Mouse (Mus musculus) intestine, embryonic 15.5 days (tissue): ENCODE measurements around the gene Galp. TPM values are rescaled to one million over a fixed set of nuclear protein-coding genes. Genes with fewer than 3 reads are reported as not detected.

Source experiments
- ATAC-seq: fragments of 200-750 bp; cut with Nextera tagmentation; 2 replicates; pipeline ENCODE4 v1.8.0; 2017; ENCODE audit warnings: moderate TSS enrichment, moderate library complexity
- H3K27ac ChIP-seq: fragments of 300-500 bp; sonication (generic); 2 replicates; pipeline ENCODE4 v1.5.1; 2015; ENCODE audit warnings: mild to moderate bottlenecking, inconsistent platforms
- H3K27me3 ChIP-seq: fragments of 300-500 bp; sonication (generic); replicated peaks from 2 replicates; pipeline ENCODE4 v1.6.1; 2015; ENCODE audit warnings: inconsistent platforms
- H3K36me3 ChIP-seq: fragments of 300-500 bp; sonication (generic); 2 replicates; pipeline ENCODE4 v1.6.1; 2015; ENCODE audit warnings: inconsistent platforms
- H3K4me1 ChIP-seq: fragments of 300-500 bp; sonication (generic); replicated peaks from 2 replicates; pipeline ENCODE4 v1.6.1; 2015; ENCODE audit warnings: inconsistent platforms
- H3K4me2 ChIP-seq: fragments of 300-500 bp; sonication (generic); replicated peaks from 2 replicates; pipeline ENCODE4 v1.6.1; 2015; ENCODE audit warnings: mild to moderate bottlenecking, inconsistent platforms
- H3K4me3 ChIP-seq: fragments of 300-500 bp; sonication (generic); replicated peaks from 2 replicates; pipeline ENCODE4 v1.5.1; 2015; ENCODE audit warnings: inconsistent platforms
- H3K9ac ChIP-seq: fragments of 300-500 bp; sonication (generic); 2 replicates; pipeline ENCODE4 v1.6.1; 2015; ENCODE audit warnings: inconsistent platforms
- H3K9me3 ChIP-seq: fragments of 300-500 bp; sonication (generic); 2 replicates; pipeline ENCODE4 v1.6.1; 2016; ENCODE audit warnings: inconsistent platforms
- WGBS: fragments of 180-500 bp; shearing (Covaris S2); methylation state at CpG from one replicate; pipeline ENCODE4 v1.1.7; 2015; 5-methylcytosine and 5-hydroxymethylcytosine counted together
- polyA plus RNA-seq: library from polyadenylated mRNA; unstranded; fragments of >200 nt; fragmentation: Nextera tagmentation; extraction: Ambion mirVana; gene quantifications from 2 replicates; pipeline ENCODE4 v1.2.1, GENCODE M21; 2015

Galp gene
- polyA plus RNA-seq: not detected in 2 replicates

GRCm38 (mm10) chr7:6196790-6197189, at the start of gene Galp:
Gene Galp (plus strand): TSS chr7:6197090.
- no peak for ATAC-seq
- WGBS: 54% methylated on average over 3 of the region's 3 CpGs

GRCm38 (mm10) chr7:6147688-6148087, 49.2 kb upstream of the Galp start:
- Histone ChIP-seq H3K4me2 (no peak overlapping the region), H3K27me3 (no peaks in the 10 kb centered on the region), H3K36me3 (no peaks in the 10 kb centered on the region), H3K4me1 (peaks cover 35% of the 10 kb centered on the region), H3K4me3 (no peak overlapping the region), H3K27ac (0 out of 2 replicates have a peak overlapping the region, but pooled peaks have one; percentile 7), H3K9me3 (no peaks in the 10 kb centered on the region), H3K9ac (no peak overlapping the region)
- ATAC-seq: peak; percentile 60
- WGBS: 59% methylated on average over 5 of the region's 5 CpGs

More at GRCm38 (mm10) chr7:6196790-6197189, at the start of gene Galp:
- Histone ChIP-seq H3K4me2 (no peak within 1 kb of the TSS), H3K27me3 (no peaks in the 10 kb centered on the region), H3K4me3 (no peak within 1 kb of the TSS), H3K4me1 (no peaks in the 10 kb centered on the region), H3K9me3 (no peaks in the 10 kb centered on the region), H3K9ac (no peak within 1 kb of the TSS), H3K27ac (no peak within 1 kb of the TSS), H3K36me3 (no peaks in the 10 kb centered on the region)

GRCm38 (mm10) chr7:6151266-6151665, 45.6 kb upstream of the Galp start:
- Histone ChIP-seq H3K27me3 (no peaks in the 10 kb centered on the region), H3K9ac (no peak overlapping the region), H3K4me2 (no peak overlapping the region), H3K36me3 (no peaks in the 10 kb centered on the region), H3K27ac (no peak overlapping the region), H3K4me3 (no peak overlapping the region), H3K9me3 (no peaks in the 10 kb centered on the region), H3K4me1 (peaks cover 44% of the 10 kb centered on the region)
- 83% methylated on average over 1 of the region's 1 CpGs for WGBS
- ATAC-seq: no peak

GRCm38 (mm10) chr7:6152036-6152435, 44.9 kb upstream of the Galp start:
- no peak overlapping the region for H3K4me2 ChIP-seq
- H3K9ac ChIP-seq: no peak overlapping the region
- H3K27ac ChIP-seq: no peak overlapping the region
- H3K9me3 ChIP-seq: no peaks in the 10 kb centered on the region
- H3K4me3 ChIP-seq: no peak overlapping the region
- H3K36me3 ChIP-seq: no peaks in the 10 kb centered on the region
- 96% methylated on average over 3 of the region's 3 CpGs for WGBS
- peaks cover 38% of the 10 kb centered on the region for H3K4me1 ChIP-seq
- no peaks in the 10 kb centered on the region for H3K27me3 ChIP-seq
- no peak for ATAC-seq

- H3K27ac ChIP-seq: no peak overlapping the region
- H3K9me3 ChIP-seq: no peaks in the 10 kb centered on the region
- no peak overlapping the region for H3K9ac ChIP-seq
- H3K4me2 ChIP-seq: no peak overlapping the region
- 93% methylated on average over 3 of the region's 3 CpGs for WGBS
- no peaks in the 10 kb centered on the region for H3K27me3 ChIP-seq
- no peaks in the 10 kb centered on the region for H3K36me3 ChIP-seq
- H3K4me3 ChIP-seq: no peak overlapping the region
- H3K4me1 ChIP-seq: peaks cover 34% of the 10 kb centered on the region
- no peak for ATAC-seq
Observed at GRCm38 (mm10) chr7:6153131-6153530, 43.8 kb upstream of the Galp start.

- 0 out of 2 replicates have a peak overlapping the region, but pooled peaks have one; percentile 96 for H3K27ac ChIP-seq
- peaks cover 24% of the 10 kb centered on the region for H3K4me1 ChIP-seq
- 52% methylated on average over 5 of the region's 5 CpGs for WGBS
- ATAC-seq: no peak
- no peaks in the 10 kb centered on the region for H3K36me3 ChIP-seq
- H3K4me3 ChIP-seq: peak overlapping the region; percentile 73; the same call in 1 of the 2 replicates
- no peaks in the 10 kb centered on the region for H3K27me3 ChIP-seq
- H3K4me2 ChIP-seq: peak overlapping the region; percentile 67
- no peaks in the 10 kb centered on the region for H3K9me3 ChIP-seq
- H3K9ac ChIP-seq: peak overlapping the region; percentile 86; the same call in 1 of the 2 replicates
Observed at GRCm38 (mm10) chr7:6154164-6154563, 42.7 kb upstream of the Galp start.

GRCm38 (mm10) chr7:6155031-6155872, 41.6 kb upstream of the Galp start:
- H3K27me3 ChIP-seq: no peaks in the 10 kb centered on the region
- no peaks in the 10 kb centered on the region for H3K36me3 ChIP-seq
- H3K27ac ChIP-seq: peak overlapping the region; percentile 96
- no peaks in the 10 kb centered on the region for H3K9me3 ChIP-seq
- peak overlapping the region; percentile 67 for H3K4me2 ChIP-seq
- under 1% methylated on average over 65 of the region's 85 CpGs for WGBS
- H3K4me3 ChIP-seq: peak overlapping the region; percentile 73
- H3K4me1 ChIP-seq: peaks cover 21% of the 10 kb centered on the region
- peak; percentile 70 for ATAC-seq
- H3K9ac ChIP-seq: peak overlapping the region; percentile 86

GRCm38 (mm10) chr7:6155901-6156411, 40.9 kb upstream of the Galp start, which contains the start of gene Zfp787:
Gene Zfp787 (minus strand): TSS chr7:6155997.
- H3K9ac ChIP-seq: peak within 1 kb of the TSS; percentile 86
- peaks cover 17% of the 10 kb centered on the region for H3K4me1 ChIP-seq
- 2% methylated on average over 51 of the region's 54 CpGs for WGBS

GRCm38 (mm10) chr7:6156901-6157472, 39.9 kb upstream of the Galp start:
- WGBS: 32% methylated on average over 9 of the region's 9 CpGs
- ATAC-seq: no peak
- no peak overlapping the region for H3K9ac ChIP-seq

More at GRCm38 (mm10) chr7:6155901-6156411, 40.9 kb upstream of the Galp start, which contains the start of gene Zfp787:
- Histone ChIP-seq H3K4me3 (peak within 1 kb of the TSS; percentile 73), H3K27me3 (no peaks in the 10 kb centered on the region), H3K27ac (peak within 1 kb of the TSS; percentile 96), H3K9me3 (no peaks in the 10 kb centered on the region), H3K36me3 (no peaks in the 10 kb centered on the region), H3K4me2 (peak within 1 kb of the TSS; percentile 67)
- ATAC-seq: peak; percentile 95

GRCm38 (mm10) chr7:6157479-6157878, 39.4 kb upstream of the Galp start:
- H3K4me2 ChIP-seq: peak overlapping the region; percentile 67
- no peak overlapping the region for H3K4me3 ChIP-seq
- 56% methylated on average over 1 of the region's 1 CpGs for WGBS
- H3K4me1 ChIP-seq: peaks cover 12% of the 10 kb centered on the region; the same call in 1 of the 2 replicates
- no peaks in the 10 kb centered on the region for H3K36me3 ChIP-seq
- no peaks in the 10 kb centered on the region for H3K9me3 ChIP-seq
- peak overlapping the region; percentile 65 for H3K27ac ChIP-seq
- H3K9ac ChIP-seq: no peak overlapping the region
- ATAC-seq: no peak
- H3K27me3 ChIP-seq: no peaks in the 10 kb centered on the region

More at GRCm38 (mm10) chr7:6156901-6157472, 39.9 kb upstream of the Galp start:
- Histone ChIP-seq H3K27ac (peak overlapping the region; percentile 65), H3K27me3 (no peaks in the 10 kb centered on the region), H3K36me3 (no peaks in the 10 kb centered on the region), H3K9me3 (no peaks in the 10 kb centered on the region), H3K4me3 (peak overlapping the region; percentile 73; the same call in 1 of the 2 replicates), H3K4me2 (peak overlapping the region; percentile 67), H3K4me1 (peaks cover 12% of the 10 kb centered on the region)

- Histone ChIP-seq H3K36me3 (no peaks in the 10 kb centered on the region), H3K9ac (no peak overlapping the region), H3K4me1 (0 out of 2 replicates have a peak, but pooled peaks cover 1% of the 10 kb centered on the region), H3K27me3 (no peaks in the 10 kb centered on the region), H3K4me3 (no peak overlapping the region), H3K9me3 (no peaks in the 10 kb centered on the region), H3K4me2 (no peak overlapping the region), H3K27ac (no peak overlapping the region)
- WGBS: 75% methylated on average over 3 of the region's 3 CpGs
- ATAC-seq: no peak
Observed at GRCm38 (mm10) chr7:6159604-6160003, 37.3 kb upstream of the Galp start.

- H3K27me3 ChIP-seq: no peaks in the 10 kb centered on the region
- no peak for ATAC-seq
- no peak overlapping the region for H3K27ac ChIP-seq
- H3K9me3 ChIP-seq: no peaks in the 10 kb centered on the region
- H3K9ac ChIP-seq: no peak overlapping the region
- no peaks in the 10 kb centered on the region for H3K36me3 ChIP-seq
- 58% methylated on average over 3 of the region's 3 CpGs for WGBS
- no peak overlapping the region for H3K4me2 ChIP-seq
- H3K4me1 ChIP-seq: no peaks in the 10 kb centered on the region
- H3K4me3 ChIP-seq: no peak overlapping the region
Observed at GRCm38 (mm10) chr7:6161541-6161940, 35.3 kb upstream of the Galp start.
